Mouse (Mus musculus) liver, adult 2 months (tissue): ENCODE measurements around the gene Kptn. TPM values are rescaled to one million over a fixed set of nuclear protein-coding genes. Genes with fewer than 3 reads are reported as not detected.

Experiments
- DNase-seq: peaks from one replicate; pipeline ENCODE4 v3.0.0-alpha.2; 2011; ENCODE audit warnings: low read depth, low spot score; ENCODE audit errors: extremely low read depth
- H3K27ac ChIP-seq: fragments of 200-500 bp; replicated peaks from 2 replicates; pipeline ENCODE4 v1.5.1; 2012; ENCODE audit warnings: low read depth, mild to moderate bottlenecking, control low read depth, inconsistent platforms, low read length; ENCODE audit not compliant: insufficient read depth
- H3K27me3 ChIP-seq: fragments of 200-500 bp; 2 replicates; pipeline ENCODE4 v1.6.1; 2012; ENCODE audit warnings: mild to moderate bottlenecking, moderate library complexity, low read length, inconsistent platforms; ENCODE audit not compliant: control insufficient read depth, insufficient read depth
- H3K36me3 ChIP-seq: fragments of 200-500 bp; 2 replicates; pipeline ENCODE4 v1.6.1; 2012; ENCODE audit warnings: low read length, inconsistent platforms; ENCODE audit not compliant: control insufficient read depth, insufficient read depth
- H3K4me1 ChIP-seq: fragments of 200-500 bp; 2 replicates; pipeline ENCODE4 v1.6.1; 2011; ENCODE audit warnings: low read length; ENCODE audit not compliant: control insufficient read depth, insufficient read depth
- H3K4me3 ChIP-seq: fragments of 200-500 bp; 2 replicates; pipeline ENCODE4 v1.5.1; 2011; ENCODE audit warnings: low read depth, mild to moderate bottlenecking, control low read depth, low read length, moderate library complexity; ENCODE audit not compliant: insufficient read depth
- H3K79me2 ChIP-seq: fragments of 200-500 bp; 2 replicates; pipeline ENCODE4 v1.6.1; 2012; ENCODE audit warnings: inconsistent platforms, mild to moderate bottlenecking, low read length, moderate library complexity; ENCODE audit not compliant: control insufficient read depth, insufficient read depth
- H3K9ac ChIP-seq: fragments of 200-500 bp; 2 replicates; pipeline ENCODE4 v1.6.1; 2012; ENCODE audit warnings: low read depth, mild to moderate bottlenecking, control low read depth, inconsistent platforms, low read length
- CTCF ChIP-seq: fragments of 200-500 bp; IDR thresholded peaks from 2 replicates; pipeline ENCODE4 v1.5.1; 2011; ENCODE audit warnings: low read depth, low read length, control low read depth
- POLR2A ChIP-seq: fragments of 200-500 bp; IDR thresholded peaks from 2 replicates; pipeline ENCODE4 v1.6.1; 2011; ENCODE audit warnings: low read length, control low read depth; ENCODE audit not compliant: insufficient read depth; ENCODE audit errors: extremely low read depth
- WGBS: fragments of 180-500 bp; shearing (Covaris S2); methylation state at CpG from one replicate; pipeline ENCODE4 v1.1.7; 2018; 5-methylcytosine and 5-hydroxymethylcytosine counted together
- polyA plus RNA-seq: library from polyadenylated mRNA; depleted of rRNA; stranded (reverse); fragments of >200 nt; gene quantifications from 2 replicates; pipeline ENCODE4 v1.2.3, GENCODE M21; 2012
- total RNA-seq: library from RNA; depleted of rRNA; stranded (reverse); fragments of >200 nt; gene quantifications from 2 replicates; pipeline ENCODE4 v1.2.3, GENCODE M21; 2014

The Kptn gene
- total and polyA plus RNA-seq, 2 experiments: 18.0 to 25.7 TPM

DNA sequence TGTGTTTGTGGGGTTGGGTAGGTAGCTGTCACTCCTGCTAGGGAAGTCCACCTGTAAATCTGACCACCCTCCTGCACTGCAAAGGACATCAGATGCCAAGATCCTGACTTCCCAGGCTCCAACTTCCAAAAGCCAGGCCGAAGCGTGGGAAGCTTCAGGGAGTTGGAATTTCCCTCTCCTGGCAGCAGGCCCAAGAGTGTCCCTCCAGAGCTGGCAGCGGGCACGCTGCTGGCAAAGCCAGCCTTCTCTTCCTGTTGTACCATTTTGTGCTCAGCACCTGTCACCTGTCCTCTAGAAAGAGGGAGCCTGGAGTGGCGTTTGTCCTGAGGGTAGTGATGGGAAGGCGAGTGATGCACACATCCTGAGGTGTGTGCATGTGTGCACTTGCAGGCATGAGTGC, 8.6 kb downstream of the Kptn start:
- peaks cover 5% of the 10 kb centered on the region; the same call in 1 of the 2 replicates for H3K27me3 ChIP-seq
- TF ChIP-seq POLR2A (no peak), CTCF (no peak)
- peaks cover 2% of the 10 kb centered on the region for H3K4me1 ChIP-seq
- no peaks in the 10 kb centered on the region for H3K79me2 ChIP-seq
- 84% methylated on average over 6 of the region's 6 CpGs for WGBS
- no peak overlapping the region for H3K9ac ChIP-seq
- no peak for DNase-seq
- H3K27ac ChIP-seq: no peak overlapping the region
- H3K36me3 ChIP-seq: no peaks in the 10 kb centered on the region
- H3K4me3 ChIP-seq: no peak overlapping the region

DNA sequence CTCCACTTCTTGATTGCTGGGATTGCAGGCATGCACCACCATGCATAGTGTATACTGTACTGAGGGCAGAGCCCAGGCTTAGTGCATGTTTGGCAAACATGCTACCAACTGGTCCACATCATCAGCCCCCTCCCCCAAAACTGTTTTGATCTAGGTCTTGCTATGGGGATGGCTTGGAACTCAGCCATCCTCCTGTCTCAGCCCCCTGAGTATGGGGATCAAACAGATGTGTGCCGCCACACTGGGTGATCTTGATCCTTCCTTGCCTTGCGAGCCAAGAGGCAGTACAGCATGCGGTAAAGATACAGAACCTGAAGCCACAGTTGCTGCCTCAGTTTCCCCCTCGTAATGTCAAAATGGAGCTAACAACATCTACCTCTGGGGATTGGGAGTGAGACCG, 9.2 kb downstream of the Kptn start:
- no peak overlapping the region for H3K9ac ChIP-seq
- WGBS: 80% methylated on average over 5 of the region's 5 CpGs
- TF ChIP-seq POLR2A (no peak), CTCF (no peak)

DNA sequence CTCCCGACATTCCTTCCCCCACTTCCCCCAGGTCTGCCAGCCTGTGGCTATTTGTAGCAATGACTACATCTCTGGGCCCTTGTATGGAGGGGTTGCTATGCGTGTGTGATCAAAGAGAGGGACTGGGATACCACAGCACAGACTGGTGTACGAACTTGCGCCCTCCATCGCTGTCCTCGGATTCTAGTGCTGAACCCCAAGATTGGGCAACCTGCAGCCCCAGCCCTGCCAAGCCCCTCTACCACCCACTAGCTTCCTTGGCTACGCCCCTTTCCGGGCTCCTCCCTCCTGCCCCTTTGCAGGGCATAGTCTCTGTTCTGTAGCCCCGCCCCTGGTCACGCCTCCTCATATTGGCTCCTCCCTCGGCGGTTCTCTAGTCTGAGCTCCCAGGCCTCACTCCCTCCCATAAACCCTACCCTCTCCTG, 9.7 kb downstream of the Kptn start, which contains the start of gene Slc8a2:
Slc8a2 (plus strand) TSS at position 406 of the 425 bp plus-strand sequence.
- peaks cover 5% of the 10 kb centered on the region; the same call in 1 of the 2 replicates for H3K27me3 ChIP-seq
- H3K4me1 ChIP-seq: peaks cover 2% of the 10 kb centered on the region
- no peak for TF ChIP-seq CTCF
- no peak for TF ChIP-seq POLR2A
- H3K79me2 ChIP-seq: no peaks in the 10 kb centered on the region
- 10% methylated on average over 12 of the region's 12 CpGs for WGBS
- H3K9ac ChIP-seq: no peak within 1 kb of the TSS
- DNase-seq: no peak
- no peak within 1 kb of the TSS for H3K4me3 ChIP-seq
- H3K36me3 ChIP-seq: no peaks in the 10 kb centered on the region
- H3K27ac ChIP-seq: no peak within 1 kb of the TSS

More for the DNA sequence above, 9.2 kb downstream of the Kptn start:
- Histone ChIP-seq H3K79me2 (no peaks in the 10 kb centered on the region), H3K36me3 (no peaks in the 10 kb centered on the region), H3K27me3 (peaks cover 5% of the 10 kb centered on the region; the same call in 1 of the 2 replicates), H3K4me3 (no peak overlapping the region), H3K27ac (no peak overlapping the region), H3K4me1 (peaks cover 2% of the 10 kb centered on the region)
- DNase-seq: no peak

DNA sequence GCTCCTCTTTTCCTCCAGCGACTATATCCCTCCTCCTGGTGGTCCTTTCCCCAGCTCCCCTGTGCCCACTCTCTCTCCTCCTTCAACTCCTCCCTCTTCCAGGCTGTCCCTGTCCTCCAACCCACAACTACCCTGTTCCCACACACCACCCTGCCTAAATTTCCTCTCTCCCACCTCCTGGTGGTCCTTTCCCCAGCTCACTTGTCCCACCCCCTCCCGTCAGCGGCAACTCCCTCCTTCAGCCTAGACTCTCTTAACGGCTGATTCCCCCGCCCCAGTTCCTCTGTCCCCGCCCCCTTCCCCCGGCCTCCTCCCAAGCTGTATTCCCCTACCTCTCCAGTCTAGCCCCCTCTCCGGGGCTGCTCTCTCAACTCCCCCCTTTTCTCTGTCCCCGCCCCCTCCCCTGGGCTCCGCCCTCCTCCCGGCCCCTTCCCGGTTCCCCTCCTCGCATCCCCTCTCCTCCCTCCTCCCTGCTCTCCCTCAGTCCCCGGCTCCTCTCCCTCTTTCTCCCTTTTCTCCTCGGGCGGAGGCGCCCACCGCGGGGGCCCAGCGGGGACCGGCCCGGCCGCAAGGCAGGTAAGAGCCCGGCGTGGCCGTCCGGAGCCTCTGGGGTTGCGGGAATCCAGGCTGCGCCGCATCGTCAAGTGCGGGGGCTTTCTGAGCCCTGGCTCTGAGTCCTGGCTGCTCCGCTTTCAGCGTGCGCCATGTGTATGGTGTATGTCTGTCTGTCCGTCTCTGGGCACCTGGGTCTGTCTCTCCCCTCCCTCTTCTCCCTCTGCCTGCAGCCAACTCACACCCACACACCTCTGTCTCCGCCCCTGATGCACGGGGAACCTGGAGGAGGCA, 10.4 kb downstream of the Kptn start:
- WGBS: 4% methylated on average over 37 of the region's 38 CpGs
- TF ChIP-seq CTCF (no peak), POLR2A (no peak)
- DNase-seq: no peak
- no peak overlapping the region for H3K9ac ChIP-seq
- H3K27me3 ChIP-seq: peaks cover 5% of the 10 kb centered on the region; the same call in 1 of the 2 replicates
- H3K36me3 ChIP-seq: no peaks in the 10 kb centered on the region
- no peaks in the 10 kb centered on the region for H3K79me2 ChIP-seq
- peaks cover 2% of the 10 kb centered on the region for H3K4me1 ChIP-seq
- no peak overlapping the region for H3K4me3 ChIP-seq
- H3K27ac ChIP-seq: no peak overlapping the region

DNA sequence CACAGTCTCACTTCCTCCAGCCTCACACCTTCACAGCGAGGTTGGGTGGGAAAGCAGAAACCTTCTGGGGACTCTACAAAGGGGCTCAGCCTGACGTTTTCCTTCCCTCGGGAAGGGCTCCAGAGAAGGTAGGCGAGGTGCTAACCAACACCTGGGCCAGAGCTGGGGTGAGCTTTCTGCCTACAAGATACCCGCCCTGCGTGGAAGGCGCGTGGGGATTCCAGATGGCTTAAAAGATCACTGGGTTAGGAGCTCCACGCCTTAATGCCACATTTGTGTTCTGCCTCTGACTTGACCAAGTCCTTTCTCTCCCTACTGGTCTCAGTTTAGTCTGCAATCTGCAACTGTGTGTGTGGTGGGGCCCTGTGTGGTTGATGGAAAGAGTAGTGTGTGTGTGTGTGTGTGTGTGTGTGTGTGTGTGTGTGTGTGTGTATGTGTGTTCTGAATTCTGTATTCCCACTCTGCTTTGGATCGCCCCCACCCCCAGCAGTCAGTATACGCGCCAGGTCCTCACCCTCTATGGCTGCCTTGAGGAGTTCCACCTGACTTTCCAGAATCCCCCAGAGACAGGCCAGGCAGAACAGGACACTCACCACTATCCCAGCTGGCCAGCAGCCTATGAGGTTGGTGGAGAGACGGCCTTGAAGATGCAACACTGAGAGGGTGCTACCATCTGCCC, 11.4 kb downstream of the Kptn start:
- Histone ChIP-seq H3K27me3 (peaks cover 5% of the 10 kb centered on the region; the same call in 1 of the 2 replicates), H3K9ac (no peak overlapping the region), H3K36me3 (no peaks in the 10 kb centered on the region), H3K4me1 (peaks cover 2% of the 10 kb centered on the region), H3K79me2 (no peaks in the 10 kb centered on the region), H3K27ac (no peak overlapping the region), H3K4me3 (no peak overlapping the region)
- WGBS: 37% methylated on average over 13 of the region's 13 CpGs
- no peak for DNase-seq
- no peak for TF ChIP-seq POLR2A
- no peak for TF ChIP-seq CTCF
